Mouse (Mus musculus): ENCODE data around the gene Glb1l. TPM values are rescaled to one million over a fixed set of nuclear protein-coding genes. Genes with fewer than 3 reads are reported as not detected.

Glb1l gene
- total and polyA plus RNA-seq, 2 experiments from 2014 or later = 15.3 to 15.5 TPM

- 0 out of 2 replicates have a peak overlapping the region, but pooled peaks have one; percentile 13 for H3K4me3 ChIP-seq (ENCODE audit: low read length)
- peak overlapping the region; percentile 60; the same call in 1 of the 2 replicates for H3K27ac ChIP-seq
- ATAC-seq = peak; percentile 22; the same call in 1 of the 2 replicates
- no peak overlapping the region for H3K9ac ChIP-seq (replicated peaks; ENCODE audit: low read length)
- peak overlapping the region; percentile 45 for H3K4me2 ChIP-seq (ENCODE audit: low read depth, low read length)
- TF ChIP-seq CTCF (IDR thresholded peaks at IDR 0.05; ENCODE audit: low read depth) = peak; percentile 86
- H3K4me1 ChIP-seq (ENCODE audit: insufficient read depth, low read length) = no peaks in the 10 kb centered on the region; the same call in 1 of the 2 replicates
- H3K9me3 ChIP-seq (ENCODE audit: low read length) = no peaks in the 10 kb centered on the region
- DNase-seq (ENCODE audit: low spot score) = peak; percentile 80
- 6% methylated on average over 22 of the region's 22 CpGs for WGBS
- H3K36me3 ChIP-seq (ENCODE audit: insufficient read depth, low read length) = no peaks in the 10 kb centered on the region; the same call in 1 of the 2 replicates
- H3K27me3 ChIP-seq (ENCODE audit: insufficient read depth, low read length) = no peaks in the 10 kb centered on the region
These were observed 40.7 kb upstream of the Glb1l start for GRCm38 (mm10) chr1:75251112-75251970.

- H3K4me3 ChIP-seq (ENCODE audit: low read length) = no peak overlapping the region
- H3K9me3 ChIP-seq (ENCODE audit: low read length) = no peaks in the 10 kb centered on the region
- no peaks in the 10 kb centered on the region; the same call in 1 of the 2 replicates for H3K36me3 ChIP-seq (ENCODE audit: insufficient read depth, low read length)
- TF ChIP-seq CTCF (IDR thresholded peaks at IDR 0.05; ENCODE audit: low read depth) = no peak
- 47% methylated on average over 3 of the region's 3 CpGs for WGBS
- DNase-seq (ENCODE audit: low spot score) (peak; percentile 36), ATAC-seq (no peak)
- no peak overlapping the region for H3K9ac ChIP-seq (replicated peaks; ENCODE audit: low read length)
- peak overlapping the region; percentile 15; the same call in 1 of the 2 replicates for H3K27ac ChIP-seq
- no peak overlapping the region for H3K4me2 ChIP-seq (ENCODE audit: low read depth, low read length)
- H3K4me1 ChIP-seq (ENCODE audit: insufficient read depth, low read length) = no peaks in the 10 kb centered on the region; the same call in 1 of the 2 replicates
- H3K27me3 ChIP-seq (ENCODE audit: insufficient read depth, low read length) = no peaks in the 10 kb centered on the region
These were observed 39.9 kb upstream of the Glb1l start for GRCm38 (mm10) chr1:75250498-75250897.

- Histone ChIP-seq H3K4me2 (ENCODE audit: low read depth, low read length) (no peak overlapping the region), H3K9me3 (ENCODE audit: low read length) (no peaks in the 10 kb centered on the region), H3K4me3 (ENCODE audit: low read length) (no peak overlapping the region), H3K27ac (no peak overlapping the region), H3K27me3 (ENCODE audit: insufficient read depth, low read length) (no peaks in the 10 kb centered on the region), H3K9ac (replicated peaks; ENCODE audit: low read length) (no peak overlapping the region), H3K36me3 (ENCODE audit: insufficient read depth, low read length) (peaks cover 9% of the 10 kb centered on the region; the same call in 1 of the 2 replicates), H3K4me1 (ENCODE audit: insufficient read depth, low read length) (no peaks in the 10 kb centered on the region; the same call in 1 of the 2 replicates)
- 0 out of 2 replicates have a peak, but pooled peaks have one; percentile 21 for ATAC-seq
- no peak for DNase-seq (ENCODE audit: low spot score)
- no peak for TF ChIP-seq CTCF (IDR thresholded peaks at IDR 0.05; ENCODE audit: low read depth)
- WGBS = 49% methylated on average over 9 of the region's 9 CpGs
These were observed 37.6 kb upstream of the Glb1l start for GRCm38 (mm10) chr1:75248041-75248772.

GRCm38 (mm10) chr1:75247071-75247930, 36.7 kb upstream of the Glb1l start:
- Histone ChIP-seq H3K9ac (replicated peaks; ENCODE audit: low read length) (no peak overlapping the region), H3K27ac (no peak overlapping the region), H3K9me3 (ENCODE audit: low read length) (no peaks in the 10 kb centered on the region), H3K4me3 (ENCODE audit: low read length) (no peak overlapping the region), H3K36me3 (ENCODE audit: insufficient read depth, low read length) (peaks cover 13% of the 10 kb centered on the region; the same call in 1 of the 2 replicates), H3K27me3 (ENCODE audit: insufficient read depth, low read length) (no peaks in the 10 kb centered on the region), H3K4me2 (ENCODE audit: low read depth, low read length) (no peak overlapping the region), H3K4me1 (ENCODE audit: insufficient read depth, low read length) (no peaks in the 10 kb centered on the region; the same call in 1 of the 2 replicates)
- 78% methylated on average over 16 of the region's 16 CpGs for WGBS
- DNase-seq (ENCODE audit: low spot score) (no peak), ATAC-seq (no peak)
- TF ChIP-seq CTCF (IDR thresholded peaks at IDR 0.05; ENCODE audit: low read depth) = no peak

GRCm38 (mm10) chr1:75244836-75245235, 34.2 kb upstream of the Glb1l start:
- Histone ChIP-seq H3K9me3 (ENCODE audit: low read length) (no peaks in the 10 kb centered on the region), H3K4me1 (ENCODE audit: insufficient read depth, low read length) (no peaks in the 10 kb centered on the region), H3K27ac (no peak overlapping the region), H3K36me3 (ENCODE audit: insufficient read depth, low read length) (peaks cover 13% of the 10 kb centered on the region; the same call in 1 of the 2 replicates), H3K9ac (replicated peaks; ENCODE audit: low read length) (no peak overlapping the region), H3K4me2 (ENCODE audit: low read depth, low read length) (no peak overlapping the region), H3K4me3 (ENCODE audit: low read length) (no peak overlapping the region), H3K27me3 (ENCODE audit: insufficient read depth, low read length) (no peaks in the 10 kb centered on the region)
- TF ChIP-seq CTCF (IDR thresholded peaks at IDR 0.05; ENCODE audit: low read depth) = no peak
- WGBS = 18% methylated on average over 4 of the region's 4 CpGs
- peak; percentile 84 for DNase-seq (ENCODE audit: low spot score)
- ATAC-seq = peak; percentile 75

Measured in hindbrain, postnatal 0 days (tissue).